Mouse (Mus musculus): ENCODE results near the gene Tmem199. TPM values are rescaled to one million over a fixed set of nuclear protein-coding genes. Genes with fewer than 3 reads are reported as not detected.

Tmem199 gene
- polyA plus RNA-seq, 1 experiment from 2014 or later, result 66.4 TPM

- Histone ChIP-seq H3K27me3 (ENCODE audit: control insufficient read depth, insufficient read depth, low read length) (no peaks in the 10 kb centered on the region), H3K36me3 (replicated peaks; ENCODE audit: control insufficient read depth, insufficient read depth, low read depth, low read length) (no peaks in the 10 kb centered on the region), H3K4me1 (ENCODE audit: control insufficient read depth, insufficient read depth, low read length) (peaks cover 2% of the 10 kb centered on the region), H3K27ac (replicated peaks; ENCODE audit: low read depth, low read length) (no peak overlapping the region), H3K4me3 (ENCODE audit: low read depth, low read length) (peak overlapping the region; percentile 59), H3K9me3 (replicated peaks; ENCODE audit: control insufficient read depth, low read length) (no peaks in the 10 kb centered on the region), H3K9ac (replicated peaks; ENCODE audit: low read length) (peak overlapping the region; percentile 71), H3K4me2 (ENCODE audit: low read depth, low read length) (peak overlapping the region; percentile 69)
- WGBS, result 8% methylated on average over 5 of the region's 5 CpGs
- DNase-seq (ENCODE audit: low spot score), result no peak
- ATAC-seq (replicated peaks; ENCODE audit: insufficient number of reproducible peaks, low FRiP score, low TSS enrichment, low read depth), result no peak
Measured at GRCm38 (mm10) chr11:78549491-78549987, 37.6 kb upstream of the Tmem199 start.

GRCm38 (mm10) chr11:78547718-78548460, 35.9 kb upstream of the Tmem199 start:
- H3K27me3 ChIP-seq (ENCODE audit: control insufficient read depth, insufficient read depth, low read length), result no peaks in the 10 kb centered on the region
- no peak overlapping the region for H3K27ac ChIP-seq (replicated peaks; ENCODE audit: low read depth, low read length)
- no peak overlapping the region for H3K4me2 ChIP-seq (ENCODE audit: low read depth, low read length)
- H3K4me1 ChIP-seq (ENCODE audit: control insufficient read depth, insufficient read depth, low read length), result peaks cover 2% of the 10 kb centered on the region
- H3K4me3 ChIP-seq (ENCODE audit: low read depth, low read length), result no peak overlapping the region
- 84% methylated on average over 2 of the region's 2 CpGs for WGBS
- no peak overlapping the region for H3K9ac ChIP-seq (replicated peaks; ENCODE audit: low read length)
- no peak for DNase-seq (ENCODE audit: low spot score)
- no peaks in the 10 kb centered on the region for H3K36me3 ChIP-seq (replicated peaks; ENCODE audit: control insufficient read depth, insufficient read depth, low read depth, low read length)
- no peak for ATAC-seq (replicated peaks; ENCODE audit: insufficient number of reproducible peaks, low FRiP score, low TSS enrichment, low read depth)
- H3K9me3 ChIP-seq (replicated peaks; ENCODE audit: control insufficient read depth, low read length), result no peaks in the 10 kb centered on the region

GRCm38 (mm10) chr11:78545181-78545580, 33.2 kb upstream of the Tmem199 start:
- no peak overlapping the region for H3K4me3 ChIP-seq (ENCODE audit: low read depth, low read length)
- no peak overlapping the region for H3K4me2 ChIP-seq (ENCODE audit: low read depth, low read length)
- H3K27me3 ChIP-seq (ENCODE audit: control insufficient read depth, insufficient read depth, low read length), result no peaks in the 10 kb centered on the region
- H3K9me3 ChIP-seq (replicated peaks; ENCODE audit: control insufficient read depth, low read length), result no peaks in the 10 kb centered on the region
- H3K27ac ChIP-seq (replicated peaks; ENCODE audit: low read depth, low read length), result no peak overlapping the region
- 73% methylated on average over 8 of the region's 8 CpGs for WGBS
- ATAC-seq (replicated peaks; ENCODE audit: insufficient number of reproducible peaks, low FRiP score, low TSS enrichment, low read depth), result no peak
- H3K4me1 ChIP-seq (ENCODE audit: control insufficient read depth, insufficient read depth, low read length), result peaks cover 2% of the 10 kb centered on the region
- 0 out of 2 replicates have a peak overlapping the region, but pooled peaks have one; percentile 13 for H3K9ac ChIP-seq (replicated peaks; ENCODE audit: low read length)
- H3K36me3 ChIP-seq (replicated peaks; ENCODE audit: control insufficient read depth, insufficient read depth, low read depth, low read length), result no peaks in the 10 kb centered on the region
- DNase-seq (ENCODE audit: low spot score), result no peak

- no peak for ATAC-seq (replicated peaks; ENCODE audit: insufficient number of reproducible peaks, low FRiP score, low TSS enrichment, low read depth)
- no peak overlapping the region for H3K4me2 ChIP-seq (ENCODE audit: low read depth, low read length)
- H3K27ac ChIP-seq (replicated peaks; ENCODE audit: low read depth, low read length), result no peak overlapping the region
- H3K9ac ChIP-seq (replicated peaks; ENCODE audit: low read length), result no peak overlapping the region
- 93% methylated on average over 7 of the region's 7 CpGs for WGBS
- no peaks in the 10 kb centered on the region for H3K27me3 ChIP-seq (ENCODE audit: control insufficient read depth, insufficient read depth, low read length)
- H3K9me3 ChIP-seq (replicated peaks; ENCODE audit: control insufficient read depth, low read length), result no peaks in the 10 kb centered on the region
- no peak overlapping the region for H3K4me3 ChIP-seq (ENCODE audit: low read depth, low read length)
- peaks cover 2% of the 10 kb centered on the region for H3K4me1 ChIP-seq (ENCODE audit: control insufficient read depth, insufficient read depth, low read length)
- DNase-seq (ENCODE audit: low spot score), result no peak
- H3K36me3 ChIP-seq (replicated peaks; ENCODE audit: control insufficient read depth, insufficient read depth, low read depth, low read length), result no peaks in the 10 kb centered on the region
Measured at GRCm38 (mm10) chr11:78544449-78545111, 32.6 kb upstream of the Tmem199 start.

- no peaks in the 10 kb centered on the region for H3K9me3 ChIP-seq (replicated peaks; ENCODE audit: control insufficient read depth, low read length)
- DNase-seq (ENCODE audit: low spot score) (no peak), ATAC-seq (replicated peaks; ENCODE audit: insufficient number of reproducible peaks, low FRiP score, low TSS enrichment, low read depth) (no peak)
- H3K9ac ChIP-seq (replicated peaks; ENCODE audit: low read length), result no peak overlapping the region
- no peaks in the 10 kb centered on the region; the same call in 1 of the 2 replicates for H3K4me1 ChIP-seq (ENCODE audit: control insufficient read depth, insufficient read depth, low read length)
- 88% methylated on average over 3 of the region's 3 CpGs for WGBS
- no peak overlapping the region for H3K4me2 ChIP-seq (ENCODE audit: low read depth, low read length)
- no peaks in the 10 kb centered on the region for H3K27me3 ChIP-seq (ENCODE audit: control insufficient read depth, insufficient read depth, low read length)
- no peak overlapping the region for H3K27ac ChIP-seq (replicated peaks; ENCODE audit: low read depth, low read length)
- H3K4me3 ChIP-seq (ENCODE audit: low read depth, low read length), result no peak overlapping the region
- H3K36me3 ChIP-seq (replicated peaks; ENCODE audit: control insufficient read depth, insufficient read depth, low read depth, low read length), result no peaks in the 10 kb centered on the region
Measured at GRCm38 (mm10) chr11:78540358-78540757, 28.4 kb upstream of the Tmem199 start.

- WGBS, result 4% methylated on average over 14 of the region's 14 CpGs
- peak overlapping the region; percentile 82 for H3K9ac ChIP-seq (replicated peaks; ENCODE audit: low read length)
- H3K4me2 ChIP-seq (ENCODE audit: low read depth, low read length), result peak overlapping the region; percentile 75
- H3K27ac ChIP-seq (replicated peaks; ENCODE audit: low read depth, low read length), result peak overlapping the region; percentile 47; the same call in 1 of the 2 replicates
- ATAC-seq (replicated peaks; ENCODE audit: insufficient number of reproducible peaks, low FRiP score, low TSS enrichment, low read depth), result no peak
- H3K27me3 ChIP-seq (ENCODE audit: control insufficient read depth, insufficient read depth, low read length), result no peaks in the 10 kb centered on the region
- no peaks in the 10 kb centered on the region for H3K36me3 ChIP-seq (replicated peaks; ENCODE audit: control insufficient read depth, insufficient read depth, low read depth, low read length)
- H3K9me3 ChIP-seq (replicated peaks; ENCODE audit: control insufficient read depth, low read length), result no peaks in the 10 kb centered on the region
- no peaks in the 10 kb centered on the region; the same call in 1 of the 2 replicates for H3K4me1 ChIP-seq (ENCODE audit: control insufficient read depth, insufficient read depth, low read length)
- peak overlapping the region; percentile 83 for H3K4me3 ChIP-seq (ENCODE audit: low read depth, low read length)
- DNase-seq (ENCODE audit: low spot score), result no peak
Measured at GRCm38 (mm10) chr11:78536690-78537084, 24.7 kb upstream of the Tmem199 start.

GRCm38 (mm10) chr11:78536080-78536689, 24.2 kb upstream of the Tmem199 start, which contains the start of the genes Tnfaip1 and Ift20:
TSS of gene Tnfaip1 (minus strand) at chr11:78536332.
TSS of gene Ift20 (plus strand) at chr11:78536361.
- no peaks in the 10 kb centered on the region; the same call in 1 of the 2 replicates for H3K4me1 ChIP-seq (ENCODE audit: control insufficient read depth, insufficient read depth, low read length)
- no peaks in the 10 kb centered on the region for H3K36me3 ChIP-seq (replicated peaks; ENCODE audit: control insufficient read depth, insufficient read depth, low read depth, low read length)
- peak within 1 kb of the TSS; percentile 83 for H3K4me3 ChIP-seq (ENCODE audit: low read depth, low read length)
- under 1% methylated on average over 52 of the region's 52 CpGs for WGBS
- peak; percentile 98 for ATAC-seq (replicated peaks; ENCODE audit: insufficient number of reproducible peaks, low FRiP score, low TSS enrichment, low read depth)
- H3K27me3 ChIP-seq (ENCODE audit: control insufficient read depth, insufficient read depth, low read length), result no peaks in the 10 kb centered on the region
- H3K9me3 ChIP-seq (replicated peaks; ENCODE audit: control insufficient read depth, low read length), result no peaks in the 10 kb centered on the region
- H3K4me2 ChIP-seq (ENCODE audit: low read depth, low read length), result peak within 1 kb of the TSS; percentile 75
- DNase-seq (ENCODE audit: low spot score), result peak; percentile 99
- H3K9ac ChIP-seq (replicated peaks; ENCODE audit: low read length), result peak within 1 kb of the TSS; percentile 87
- H3K27ac ChIP-seq (replicated peaks; ENCODE audit: low read depth, low read length), result peak within 1 kb of the TSS; percentile 75
